Mouse (Mus musculus) lung, adult 2 months (tissue): ENCODE measurements at regions not wholly inside any gene's neighbourhood (a gene's known extent, or its start where the extent isn't known, plus 50 kb on each side); places are given as distances from the start of the nearest gene placed in this dataset.

Experiments used
- DNase-seq: peaks from one replicate; pipeline ENCODE4 v3.0.0; 2022
- H3K4me1 ChIP-seq: fragments of 200-500 bp; 2 replicates; pipeline ENCODE4 v1.6.1; 2011; ENCODE audit warnings: low read length; ENCODE audit not compliant: control insufficient read depth, insufficient read depth
- H3K4me3 ChIP-seq: fragments of 200-500 bp; replicated peaks from 2 replicates; pipeline ENCODE3; 2011; ENCODE audit warnings: low read depth, mild to moderate bottlenecking, control low read depth, low read length; ENCODE audit errors: extremely low read depth
- CTCF ChIP-seq: fragments of 200-500 bp; IDR thresholded peaks from 2 replicates; pipeline ENCODE4 v1.5.1; 2011; ENCODE audit warnings: mild to moderate bottlenecking, low read length, control low read depth; ENCODE audit not compliant: insufficient read depth
- POLR2A ChIP-seq: fragments of 200-500 bp; IDR thresholded peaks from 2 replicates; pipeline ENCODE4 v1.6.1; 2011; ENCODE audit warnings: low read depth, mild to moderate bottlenecking, control low read depth, low read length, borderline replicate concordance; ENCODE audit errors: extremely low read depth
- WGBS: fragments of 180-500 bp; shearing (Covaris S2); methylation state at CpG from one replicate; pipeline ENCODE4 v1.1.7; 2018; 5-methylcytosine and 5-hydroxymethylcytosine counted together

- no peak overlapping the region for H3K4me3 ChIP-seq
- no peaks in the 10 kb centered on the region for H3K4me1 ChIP-seq
- no peak for DNase-seq
- no peak for TF ChIP-seq CTCF
- no peak for TF ChIP-seq POLR2A
Measured at GRCm38 (mm10) chr10:92570496-92570895, 151.7 kb downstream of the Nedd1 start.

GRCm38 (mm10) chr10:92557463-92557862 is 164.8 kb downstream of the Nedd1 start:
- TF ChIP-seq CTCF (no peak), POLR2A (no peak)
- Histone ChIP-seq H3K4me1 (no peaks in the 10 kb centered on the region), H3K4me3 (no peak overlapping the region)
- no peak for DNase-seq
- 66% methylated on average over 4 of the region's 4 CpGs for WGBS

- TF ChIP-seq POLR2A = no peak
- no peak for DNase-seq
- Histone ChIP-seq H3K4me1 (no peaks in the 10 kb centered on the region), H3K4me3 (no peak overlapping the region)
- 21% methylated on average over 8 of the region's 8 CpGs for WGBS
Measured at GRCm38 (mm10) chr10:92556526-92557422, 165.4 kb downstream of the Nedd1 start.

DNA sequence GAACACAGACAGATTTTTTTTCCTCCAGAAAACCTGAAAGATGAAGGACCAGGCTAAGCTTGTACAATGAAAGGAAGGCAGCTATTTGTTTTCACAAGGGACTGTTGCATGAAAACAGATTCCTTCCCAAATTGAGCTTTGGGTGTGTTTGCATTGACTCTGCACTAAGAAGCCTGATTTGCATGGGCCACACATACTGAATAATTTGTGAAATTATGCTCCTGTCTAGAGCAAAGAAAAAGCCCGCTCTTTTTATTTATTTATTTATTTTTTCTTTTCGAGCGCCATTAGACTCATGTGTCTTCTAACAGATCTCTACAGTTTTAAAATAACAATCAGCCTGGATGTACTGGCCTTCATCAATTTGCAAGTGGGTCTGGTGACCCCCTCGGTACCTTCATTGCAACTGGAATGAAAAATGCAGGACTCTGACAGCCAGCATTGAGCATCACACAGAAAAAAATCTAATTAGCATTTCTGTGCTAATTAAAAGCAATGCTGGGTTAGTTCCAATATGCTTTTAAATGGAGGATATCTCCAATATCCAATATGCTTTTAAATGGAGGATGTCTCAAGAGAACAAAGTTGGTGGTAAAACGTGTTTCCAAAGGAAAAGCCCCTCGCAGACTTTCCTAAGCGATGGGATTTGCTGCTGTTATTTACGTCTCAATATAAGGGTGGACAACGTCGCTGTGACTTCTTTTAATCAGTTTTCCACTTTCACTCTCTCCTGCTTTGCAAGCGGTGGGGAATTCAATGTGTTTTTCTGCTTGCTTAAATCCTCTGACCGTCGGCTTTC is 166.3 kb downstream of the Nedd1 start:
- TF ChIP-seq CTCF (no peak), POLR2A (no peak)
- H3K4me1 ChIP-seq = no peaks in the 10 kb centered on the region
- WGBS = 47% methylated on average over 13 of the region's 13 CpGs
- DNase-seq = no peak
- no peak overlapping the region for H3K4me3 ChIP-seq

DNA sequence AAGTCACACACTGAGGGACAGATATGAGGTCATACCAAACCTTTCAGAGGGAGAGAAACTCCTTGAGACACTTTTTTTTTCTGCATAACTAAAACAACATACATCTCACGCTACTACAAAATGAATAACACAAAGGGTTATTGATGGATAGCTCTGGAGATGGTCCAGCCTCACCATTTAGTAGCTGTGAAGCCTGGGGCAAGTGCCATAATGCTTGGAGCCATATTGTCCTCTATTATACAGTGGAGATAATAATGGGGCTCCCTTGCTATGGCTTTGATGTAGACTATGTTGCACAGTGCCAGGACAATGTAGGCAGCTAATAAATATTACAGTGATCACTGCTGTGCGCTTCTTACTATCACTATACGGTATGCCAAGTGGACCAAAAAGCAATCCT is 168.3 kb downstream of the Nedd1 start:
- TF ChIP-seq CTCF (no peak), POLR2A (no peak)
- no peak overlapping the region for H3K4me3 ChIP-seq
- no peak for DNase-seq
- WGBS = 69% methylated on average over 3 of the region's 3 CpGs
- no peaks in the 10 kb centered on the region for H3K4me1 ChIP-seq

DNA sequence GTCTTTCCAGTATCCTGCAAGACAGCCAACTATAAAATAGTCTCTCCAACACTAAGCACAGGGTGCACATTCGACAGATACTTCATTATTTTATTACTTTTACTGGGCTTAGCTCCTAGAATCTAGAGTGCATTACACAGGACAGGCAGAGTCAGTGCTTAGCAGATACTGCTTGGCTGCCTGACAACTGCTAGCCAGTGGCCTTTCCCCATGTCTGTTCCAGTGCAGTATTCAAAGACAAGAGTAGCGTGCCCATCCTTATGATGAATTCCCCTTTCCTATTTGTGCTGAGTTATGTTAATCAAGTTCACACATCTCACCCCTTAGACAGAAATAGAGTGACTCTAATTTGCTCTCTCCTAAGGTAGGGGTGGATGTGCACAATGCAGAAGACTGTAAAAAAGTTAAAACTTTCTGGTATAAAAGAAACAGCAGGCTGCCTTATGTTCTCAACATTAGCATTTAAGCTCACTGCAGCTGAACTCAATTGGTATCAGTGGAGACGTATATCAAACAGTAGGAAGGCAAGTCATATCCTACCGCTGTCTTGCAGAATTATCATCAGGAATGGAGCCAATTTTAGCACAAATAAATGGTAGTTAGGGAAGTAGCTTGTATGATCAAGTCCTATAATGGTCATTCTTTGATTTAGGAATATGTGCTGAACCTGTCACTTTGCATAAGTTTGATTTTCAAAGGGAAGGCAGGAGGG is 173.2 kb downstream of the Nedd1 start:
- no peak for TF ChIP-seq CTCF
- TF ChIP-seq POLR2A = no peak
- DNase-seq = no peak
- 67% methylated on average over 4 of the region's 4 CpGs for WGBS
- no peaks in the 10 kb centered on the region for H3K4me1 ChIP-seq
- no peak overlapping the region for H3K4me3 ChIP-seq

- no peak for DNase-seq
- 76% methylated on average over 4 of the region's 4 CpGs for WGBS
- Histone ChIP-seq H3K4me1 (no peaks in the 10 kb centered on the region), H3K4me3 (no peak overlapping the region)
- TF ChIP-seq POLR2A (no peak), CTCF (no peak)
Measured at GRCm38 (mm10) chr10:92538433-92538832, 183.8 kb downstream of the Nedd1 start.

DNA sequence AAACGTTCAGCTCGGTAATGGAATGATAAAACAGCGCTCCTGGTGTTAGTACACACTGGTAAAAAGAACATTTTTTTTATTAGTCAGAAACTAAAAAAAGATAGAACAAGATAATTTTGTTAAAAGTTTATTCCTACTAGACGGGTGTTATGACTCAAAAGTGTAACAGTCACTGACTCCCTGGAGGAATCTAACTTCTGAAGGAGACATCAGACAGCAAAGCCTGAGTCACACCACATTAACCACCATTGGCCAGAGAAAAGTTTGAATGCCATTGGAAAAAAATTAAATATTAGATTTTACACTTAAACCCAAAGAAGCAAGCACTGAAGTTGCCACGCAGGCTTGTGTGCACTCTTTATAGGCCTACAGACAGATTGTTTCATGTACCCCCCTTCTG is 205.3 kb downstream of the Nedd1 start:
- 66% methylated on average over 5 of the region's 5 CpGs for WGBS

GRCm38 (mm10) chr10:92511769-92512168 is 210.5 kb downstream of the Nedd1 start:
- WGBS = 67% methylated on average over 7 of the region's 7 CpGs
- TF ChIP-seq CTCF (no peak), POLR2A (no peak)
- no peak for DNase-seq
- Histone ChIP-seq H3K4me1 (no peaks in the 10 kb centered on the region), H3K4me3 (no peak overlapping the region)

More for the DNA sequence above, 205.3 kb downstream of the Nedd1 start:
- no peak for DNase-seq
- H3K4me1 ChIP-seq = no peaks in the 10 kb centered on the region
- H3K4me3 ChIP-seq = no peak overlapping the region
- TF ChIP-seq CTCF (no peak), POLR2A (no peak)
